Mouse (Mus musculus) cerebellum, postnatal 14 days (tissue): ENCODE results near the gene Ctnnbl1.

Source experiments
- DNase-seq, 2 experiments: peaks; one replicate each; pipeline ENCODE4 v3.0.0; 2021; ENCODE audit warnings: mixed read lengths in 2 of 2

The Ctnnbl1 gene

GRCm38 (mm10) chr2:157736854-157737850 lies at the start of gene Ctnnbl1:
Ctnnbl1 (plus strand) TSS chr2:157737401.
- peak; percentile 100 for DNase-seq

GRCm38 (mm10) chr2:157687506-157687905 lies 49.7 kb upstream of the Ctnnbl1 start:
- no peak for DNase-seq

GRCm38 (mm10) chr2:157691266-157692105 lies 45.7 kb upstream of the Ctnnbl1 start:
- no peak for DNase-seq

- no peak for DNase-seq
These were observed 44.8 kb upstream of the Ctnnbl1 start for GRCm38 (mm10) chr2:157692365-157692932.

- DNase-seq: no peak
These were observed 43.6 kb upstream of the Ctnnbl1 start for GRCm38 (mm10) chr2:157693576-157693975.

GRCm38 (mm10) chr2:157696297-157696731 lies 40.9 kb upstream of the Ctnnbl1 start:
- DNase-seq: no peak

DNA sequence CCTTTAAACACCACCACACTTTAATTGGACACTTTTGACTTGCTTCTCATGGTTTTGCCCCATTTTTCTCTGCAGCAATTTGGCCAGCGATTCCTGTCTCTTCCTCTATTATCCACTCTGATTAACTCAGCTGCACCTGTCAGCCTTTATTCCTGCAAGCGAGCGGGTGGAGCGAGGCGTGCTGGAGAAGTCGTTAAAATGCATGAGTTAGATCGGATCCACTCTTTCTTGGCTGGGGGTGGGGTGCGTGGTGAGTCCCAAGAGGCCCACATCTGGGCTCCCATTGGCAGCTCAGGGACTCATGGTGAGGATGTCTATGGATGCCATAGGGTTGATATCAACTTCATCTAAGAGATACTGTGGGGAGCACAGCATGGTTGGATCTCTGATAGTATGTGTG lies 34.0 kb upstream of the Ctnnbl1 start:
- no peak for DNase-seq

DNA sequence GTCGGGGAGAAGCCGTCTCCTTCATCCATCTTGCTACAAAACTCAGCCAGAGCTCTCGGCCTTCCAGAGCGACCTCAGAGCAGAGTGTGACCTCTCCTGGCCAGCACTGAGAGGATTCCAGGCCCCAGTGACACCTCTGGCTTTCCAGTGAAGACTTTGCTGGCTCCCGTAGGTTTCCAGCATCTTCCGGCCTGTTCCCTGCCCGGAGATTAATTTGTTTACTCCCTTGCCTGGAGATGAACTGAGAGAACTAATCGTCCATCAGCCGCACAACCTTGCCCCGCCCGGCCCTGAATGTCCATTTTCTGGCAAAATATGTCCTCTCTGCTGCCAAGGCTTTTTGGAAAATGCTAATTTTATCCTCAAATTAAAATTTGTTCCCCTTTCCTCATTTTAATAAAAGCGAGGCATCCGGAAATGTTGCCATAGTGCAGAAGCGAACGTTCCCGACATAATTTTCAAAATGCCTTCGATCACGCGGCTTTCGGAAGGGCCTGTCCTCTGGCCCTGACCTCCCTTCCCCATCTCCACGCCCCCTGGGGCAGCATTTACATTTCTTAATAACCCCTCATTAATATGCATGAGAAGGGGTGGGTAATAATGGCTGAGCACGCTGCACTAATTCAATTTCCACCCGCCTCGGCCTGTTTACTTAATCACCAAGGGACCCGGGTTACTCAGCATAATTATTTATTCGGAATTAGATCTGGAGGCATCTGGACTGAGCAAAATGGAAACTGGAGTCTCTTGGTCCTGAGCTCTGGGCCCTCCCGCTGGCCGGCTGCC lies 32.0 kb upstream of the Ctnnbl1 start:
- DNase-seq: no peak

DNA sequence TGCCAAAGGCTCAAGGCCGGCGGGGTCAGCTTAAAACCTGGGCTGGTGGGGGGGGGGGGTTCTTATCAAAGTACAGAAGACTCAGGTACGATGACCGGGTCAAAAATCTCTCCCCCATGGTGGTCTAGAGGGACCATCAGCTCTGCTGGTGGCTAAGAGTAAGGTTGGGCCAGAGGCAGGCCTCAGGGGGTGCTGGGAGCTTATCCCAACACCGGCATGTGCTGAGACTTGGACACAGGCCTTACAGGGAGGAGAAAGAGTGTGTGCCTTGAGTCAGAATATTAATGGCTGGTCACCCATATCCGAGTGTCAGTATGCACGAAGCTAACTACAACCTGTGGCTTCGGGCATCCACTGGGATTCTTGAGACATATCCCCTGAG lies 31.4 kb upstream of the Ctnnbl1 start:
- no peak for DNase-seq

DNA sequence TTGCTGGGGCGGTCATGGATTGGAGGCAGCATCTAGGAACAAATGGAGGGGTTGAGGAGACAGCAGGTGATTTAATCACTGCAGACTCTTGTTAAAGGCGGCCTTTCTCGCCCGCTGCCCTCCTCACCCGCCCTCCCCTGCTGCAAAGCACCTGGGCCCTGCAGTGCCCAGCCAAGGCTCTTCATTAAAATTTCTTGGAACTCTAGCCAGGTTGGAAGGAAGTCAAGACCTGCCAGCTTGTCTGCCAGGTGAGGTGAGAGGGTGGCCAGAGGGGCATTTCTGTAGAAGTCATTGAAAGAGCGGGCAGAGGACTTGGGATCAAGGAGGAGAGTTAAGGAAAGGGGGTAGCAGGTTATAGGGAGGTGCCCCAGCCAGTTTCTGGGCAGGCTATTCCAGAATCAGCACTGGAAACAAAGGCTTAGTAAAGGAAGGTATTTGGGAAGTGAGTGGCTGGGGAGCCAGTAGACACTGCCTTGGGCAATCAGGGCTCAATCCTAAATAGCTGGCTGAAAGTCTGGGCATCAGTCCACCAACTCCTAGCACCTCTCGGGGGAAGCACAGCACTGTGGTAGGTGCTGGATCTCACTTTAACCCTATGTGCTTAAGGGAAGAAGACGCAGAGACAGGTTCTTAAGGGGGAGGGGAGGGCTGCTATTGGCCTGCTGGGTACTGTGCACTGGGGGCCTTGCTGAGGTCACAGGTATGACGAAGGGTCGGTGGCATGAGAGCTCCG lies 29.8 kb upstream of the Ctnnbl1 start:
- DNase-seq: peak; percentile 74

GRCm38 (mm10) chr2:157712677-157713076 lies 24.5 kb upstream of the Ctnnbl1 start:
- DNase-seq: no peak

GRCm38 (mm10) chr2:157715586-157716191 lies 21.5 kb upstream of the Ctnnbl1 start:
- peak; percentile 38 to 54 for DNase-seq

DNA sequence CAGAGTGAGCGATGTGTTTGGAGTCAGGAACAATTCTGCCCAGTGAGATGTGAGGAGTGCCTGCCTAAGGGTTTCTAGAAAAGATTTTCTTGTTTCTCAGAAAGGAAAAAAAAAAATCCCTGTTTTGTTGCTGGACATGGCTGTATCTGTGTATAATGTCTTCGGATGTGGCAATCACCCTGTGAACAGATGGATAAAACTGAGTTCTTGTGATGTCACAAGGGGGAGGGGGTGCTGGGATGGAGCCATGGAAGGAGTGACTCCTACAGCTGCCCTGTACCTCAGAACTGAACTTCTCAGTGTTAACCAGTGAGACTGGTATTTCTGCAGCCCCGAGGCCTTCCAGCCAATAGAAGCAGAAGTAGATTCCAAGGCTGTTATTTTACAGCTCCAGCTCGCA lies 18.8 kb upstream of the Ctnnbl1 start:
- DNase-seq: peak in 1 of 2 experiments; percentile 26

GRCm38 (mm10) chr2:157723883-157724573 lies 13.2 kb upstream of the Ctnnbl1 start:
- no peak for DNase-seq

- no peak for DNase-seq
These were observed 12.7 kb upstream of the Ctnnbl1 start for GRCm38 (mm10) chr2:157724574-157724914.

- DNase-seq: no peak
These were observed 7.4 kb downstream of the Ctnnbl1 start for GRCm38 (mm10) chr2:157744619-157745018.

DNA sequence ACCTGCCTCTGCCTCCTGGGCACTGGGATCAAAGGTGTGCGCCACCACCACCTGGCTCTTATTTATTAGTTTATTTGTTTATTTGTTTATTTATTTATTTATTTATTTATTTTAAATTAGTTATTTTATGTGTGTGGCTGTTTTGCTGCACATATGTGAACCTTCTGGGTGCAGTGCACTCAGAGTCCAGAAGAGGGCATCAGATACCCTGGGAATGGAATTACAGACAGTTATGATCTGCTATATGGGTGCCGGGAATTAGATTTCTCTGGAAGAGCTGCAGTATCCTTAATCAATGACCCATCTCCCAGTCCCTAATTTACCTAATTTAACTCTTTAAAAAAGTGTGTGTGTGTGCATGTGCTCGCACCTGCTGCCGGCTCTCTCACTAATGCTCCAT lies 8.5 kb downstream of the Ctnnbl1 start:
- DNase-seq: peak in 1 of 2 experiments; percentile 38

DNA sequence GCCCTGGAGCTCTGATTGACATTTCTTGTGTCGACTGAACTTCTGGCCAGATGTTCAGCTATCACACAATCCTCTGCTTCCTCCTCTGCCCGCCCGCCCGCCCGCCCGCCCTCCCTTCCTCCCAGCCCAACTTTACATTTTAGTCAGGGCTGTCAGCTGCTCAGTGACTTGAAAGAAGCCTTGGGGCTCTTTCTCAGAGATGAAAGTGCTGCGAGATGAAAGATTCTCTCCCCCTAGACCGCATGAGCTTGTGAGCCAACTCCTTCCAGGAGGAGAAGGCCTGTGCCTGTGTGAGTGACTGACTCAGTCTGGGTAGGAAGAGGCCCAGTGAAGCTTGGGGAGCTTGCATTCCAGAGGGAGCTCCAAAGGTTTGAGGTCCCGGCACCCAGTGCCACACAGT lies 9.4 kb downstream of the Ctnnbl1 start:
- DNase-seq: no peak

DNA sequence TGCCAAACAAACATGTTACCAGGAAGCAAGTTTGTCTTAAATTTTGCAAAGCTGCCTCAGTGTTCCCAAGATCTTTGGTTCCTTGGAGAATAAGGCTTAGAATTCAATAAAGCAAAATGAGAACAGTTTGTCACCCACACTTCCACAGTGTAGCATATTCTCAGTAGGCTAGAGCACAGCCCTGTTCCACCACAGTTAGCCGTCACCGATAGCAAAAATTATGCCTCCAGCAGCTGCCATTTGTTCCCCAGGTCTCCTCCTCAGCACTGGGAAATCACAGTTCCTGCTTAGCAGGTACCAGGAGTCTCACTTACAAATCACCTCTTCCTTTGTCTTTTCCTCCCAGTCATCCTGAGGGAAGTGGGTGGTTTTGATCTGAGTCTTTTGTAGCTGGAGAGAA lies 10.8 kb downstream of the Ctnnbl1 start:
- no peak for DNase-seq

- no peak for DNase-seq
These were observed 13.3 kb downstream of the Ctnnbl1 start for GRCm38 (mm10) chr2:157750481-157750880.
